Mouse (Mus musculus) hindbrain, embryonic 11.5 days (tissue): ENCODE results near the gene Eci1. TPM values are rescaled to one million over a fixed set of nuclear protein-coding genes. Genes with fewer than 3 reads are reported as not detected.

Source experiments
- ATAC-seq: fragments of 200-750 bp; cut with Nextera tagmentation; 2 replicates; pipeline ENCODE4 v1.8.0; 2017; ENCODE audit warnings: mild to moderate bottlenecking, moderate TSS enrichment, moderate library complexity; ENCODE audit not compliant: low FRiP score
- DNase-seq: peaks from one replicate; pipeline ENCODE4 v3.0.0-alpha.2; 2015; ENCODE audit warnings: low spot score
- H3K27ac ChIP-seq: fragments of 300-500 bp; sonication (generic); 2 replicates; pipeline ENCODE4 v1.5.1; 2014; ENCODE audit warnings: mild to moderate bottlenecking, low read depth, low read length
- H3K27me3 ChIP-seq: fragments of 300-500 bp; sonication (generic); 2 replicates; pipeline ENCODE4 v1.6.1; 2014; ENCODE audit warnings: mild to moderate bottlenecking, low read length, moderate library complexity, mixed read lengths; ENCODE audit not compliant: control insufficient read depth, insufficient read depth
- H3K36me3 ChIP-seq: fragments of 300-500 bp; sonication (generic); 2 replicates; pipeline ENCODE4 v1.6.1; 2014; ENCODE audit warnings: mild to moderate bottlenecking, low read length, moderate library complexity, mixed read lengths; ENCODE audit not compliant: control insufficient read depth, insufficient read depth
- H3K4me1 ChIP-seq: fragments of 300-500 bp; sonication (generic); replicated peaks from 2 replicates; pipeline ENCODE4 v1.6.1; 2014; ENCODE audit warnings: low read length, mixed read lengths; ENCODE audit not compliant: control insufficient read depth, insufficient read depth
- H3K4me2 ChIP-seq: fragments of 300-500 bp; sonication (generic); replicated peaks from 2 replicates; pipeline ENCODE4 v1.6.1; 2014; ENCODE audit warnings: mild to moderate bottlenecking, low read depth, low read length
- H3K4me3 ChIP-seq: fragments of 300-500 bp; sonication (generic); 2 replicates; pipeline ENCODE4 v1.5.1; 2014; ENCODE audit warnings: low read depth, low read length
- H3K9ac ChIP-seq: fragments of 300-500 bp; sonication (generic); 2 replicates; pipeline ENCODE4 v1.6.1; 2014; ENCODE audit warnings: low read depth, low read length
- H3K9me3 ChIP-seq: fragments of 300-500 bp; sonication (generic); 2 replicates; pipeline ENCODE4 v1.6.1; 2016; ENCODE audit warnings: low read length; ENCODE audit not compliant: control insufficient read depth
- WGBS: fragments of 180-500 bp; shearing (Covaris S2); extraction: QIAGEN DNeasy Blood & Tissue Kit; methylation state at CpG from one replicate; pipeline ENCODE4 v1.1.7; 2014; 5-methylcytosine and 5-hydroxymethylcytosine counted together
- polyA plus RNA-seq: library from polyadenylated mRNA; unstranded; fragments of >200 nt; fragmentation: Nextera tagmentation; extraction: Ambion mirVana; gene quantifications from 2 replicates; pipeline ENCODE4 v1.2.1, GENCODE M21; 2014

Gene Eci1
- polyA plus RNA-seq, result 63.9 and 69.8 TPM in 2 replicates

GRCm38 (mm10) chr17:24426471-24427169 is at the start of gene Eci1:
TSS of gene Eci1 (plus strand) at chr17:24426641.
- Histone ChIP-seq H3K4me1 (no peaks in the 10 kb centered on the region), H3K27me3 (no peaks in the 10 kb centered on the region), H3K9ac (peak within 1 kb of the TSS; percentile 80), H3K4me3 (peak within 1 kb of the TSS; percentile 60), H3K9me3 (no peaks in the 10 kb centered on the region), H3K36me3 (peaks cover 13% of the 10 kb centered on the region), H3K27ac (peak within 1 kb of the TSS; percentile 76), H3K4me2 (peak within 1 kb of the TSS; percentile 64)
- peak; percentile 98 for ATAC-seq
- WGBS, result under 1% methylated on average over 47 of the region's 48 CpGs
- peak; percentile 91 for DNase-seq

DNA sequence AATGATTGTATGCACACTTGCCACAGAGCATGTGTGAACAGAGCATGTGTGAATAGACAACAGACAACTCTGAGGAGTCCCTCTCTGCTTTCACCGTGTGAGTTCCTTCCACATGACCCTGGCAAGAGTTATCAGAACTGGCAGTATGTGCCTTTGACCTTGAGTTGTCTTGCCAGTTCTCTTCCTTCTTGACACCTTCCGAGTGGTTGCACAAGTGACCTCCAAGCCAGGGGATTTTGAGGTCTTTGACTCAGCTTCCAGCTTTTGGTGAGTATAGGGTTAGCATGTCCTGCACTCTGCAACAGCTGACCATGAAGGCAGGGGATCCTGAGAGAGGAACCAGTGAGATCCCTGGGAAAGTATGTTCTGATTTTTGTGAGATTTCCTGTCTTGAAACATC is 47.9 kb upstream of the Eci1 start:
- Histone ChIP-seq H3K27ac (no peak overlapping the region), H3K36me3 (no peaks in the 10 kb centered on the region)

GRCm38 (mm10) chr17:24383789-24384188 is 42.7 kb upstream of the Eci1 start:
- Histone ChIP-seq H3K27me3 (no peaks in the 10 kb centered on the region), H3K4me1 (no peaks in the 10 kb centered on the region), H3K36me3 (no peaks in the 10 kb centered on the region), H3K4me2 (no peak overlapping the region), H3K9ac (no peak overlapping the region), H3K27ac (no peak overlapping the region), H3K9me3 (no peaks in the 10 kb centered on the region), H3K4me3 (no peak overlapping the region)
- ATAC-seq (no peak), DNase-seq (no peak)
- WGBS, result 86% methylated on average over 8 of the region's 8 CpGs

More for the DNA sequence above, 47.9 kb upstream of the Eci1 start:
- Histone ChIP-seq H3K9ac (no peak overlapping the region), H3K4me3 (no peak overlapping the region), H3K4me2 (no peak overlapping the region), H3K9me3 (no peaks in the 10 kb centered on the region), H3K27me3 (no peaks in the 10 kb centered on the region), H3K4me1 (no peaks in the 10 kb centered on the region)
- 80% methylated on average over 2 of the region's 2 CpGs for WGBS
- DNase-seq (no peak), ATAC-seq (no peak)

DNA sequence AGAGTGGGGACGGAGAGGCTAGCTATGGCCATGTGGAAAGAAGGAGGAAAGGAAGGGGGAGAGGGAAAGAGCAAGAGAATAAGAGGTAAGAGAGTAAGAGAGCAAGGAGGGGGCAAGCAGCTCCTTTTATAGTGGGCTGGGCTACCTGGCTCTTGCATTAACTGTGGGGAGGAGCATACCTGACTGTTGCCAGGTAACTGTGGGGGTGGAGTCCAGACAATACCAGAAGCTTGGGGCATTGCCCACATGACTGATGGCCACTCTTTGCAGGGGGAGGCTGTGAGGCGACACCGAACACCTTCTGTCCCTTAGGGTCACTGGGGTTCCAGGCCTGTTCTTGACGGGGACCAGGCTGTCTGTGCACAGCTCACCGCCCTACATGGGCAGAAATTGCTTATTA is 37.7 kb upstream of the Eci1 start:
- no peaks in the 10 kb centered on the region for H3K27me3 ChIP-seq
- DNase-seq (no peak), ATAC-seq (no peak)
- 75% methylated on average over 5 of the region's 5 CpGs for WGBS
- no peaks in the 10 kb centered on the region for H3K36me3 ChIP-seq
- H3K9ac ChIP-seq, result no peak overlapping the region
- H3K4me1 ChIP-seq, result no peaks in the 10 kb centered on the region
- H3K4me3 ChIP-seq, result no peak overlapping the region
- H3K9me3 ChIP-seq, result no peaks in the 10 kb centered on the region
- no peak overlapping the region for H3K4me2 ChIP-seq
- no peak overlapping the region for H3K27ac ChIP-seq

DNA sequence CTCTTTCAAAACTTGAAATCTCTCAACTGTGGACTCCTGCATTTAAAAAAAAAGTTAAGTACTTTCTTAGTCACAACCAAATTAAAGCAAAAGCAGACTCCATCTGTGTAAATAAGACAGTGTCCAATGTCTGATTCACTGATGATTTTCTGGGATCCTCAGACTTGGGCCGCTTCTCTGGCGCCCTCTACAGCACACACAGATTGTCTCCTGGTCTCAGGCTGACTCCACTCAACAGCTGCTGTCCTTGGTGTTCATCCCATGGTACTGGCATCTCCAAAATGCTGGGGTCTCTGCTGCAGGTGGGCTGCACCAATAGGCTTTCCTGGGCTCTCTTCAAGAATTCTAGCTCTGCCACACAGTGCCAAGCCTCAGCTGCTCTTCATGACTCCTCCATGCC is 36.6 kb upstream of the Eci1 start:
- no peak overlapping the region for H3K4me3 ChIP-seq
- H3K36me3 ChIP-seq, result no peaks in the 10 kb centered on the region
- DNase-seq (peak; percentile 65), ATAC-seq (no peak)
- 4% methylated on average over 2 of the region's 2 CpGs for WGBS
- H3K4me1 ChIP-seq, result no peaks in the 10 kb centered on the region
- H3K4me2 ChIP-seq, result no peak overlapping the region
- no peaks in the 10 kb centered on the region for H3K9me3 ChIP-seq
- no peaks in the 10 kb centered on the region for H3K27me3 ChIP-seq
- H3K9ac ChIP-seq, result no peak overlapping the region
- H3K27ac ChIP-seq, result no peak overlapping the region

GRCm38 (mm10) chr17:24391149-24391548 is 35.3 kb upstream of the Eci1 start:
- DNase-seq, result peak; percentile 19
- Histone ChIP-seq H3K36me3 (no peaks in the 10 kb centered on the region), H3K4me1 (no peaks in the 10 kb centered on the region), H3K9me3 (no peaks in the 10 kb centered on the region), H3K4me2 (no peak overlapping the region), H3K27ac (no peak overlapping the region), H3K9ac (no peak overlapping the region), H3K4me3 (no peak overlapping the region), H3K27me3 (no peaks in the 10 kb centered on the region)
- 68% methylated on average over 8 of the region's 8 CpGs for WGBS
- ATAC-seq, result no peak

DNA sequence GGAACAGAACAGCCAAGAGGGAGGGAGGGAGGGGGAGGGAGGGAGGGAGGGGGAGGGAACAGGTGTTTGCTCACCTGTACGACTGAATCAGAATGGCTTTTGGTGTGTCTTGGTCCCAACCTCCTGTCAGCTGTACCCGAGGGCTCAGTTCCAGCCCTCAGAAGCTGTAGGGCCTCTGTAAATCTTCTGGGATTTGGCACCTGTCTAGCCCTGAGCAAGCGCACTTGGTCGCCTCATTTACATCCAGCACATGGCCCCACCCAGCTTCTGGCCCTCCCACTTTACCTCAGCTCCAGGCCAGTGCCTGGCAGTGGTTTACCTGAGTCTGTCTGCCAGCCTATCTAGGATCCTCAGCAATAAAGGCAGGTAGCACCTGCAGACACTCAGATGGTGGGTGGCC is 32.9 kb upstream of the Eci1 start:
- Histone ChIP-seq H3K4me1 (no peaks in the 10 kb centered on the region), H3K27me3 (no peaks in the 10 kb centered on the region), H3K9me3 (no peaks in the 10 kb centered on the region), H3K4me2 (no peak overlapping the region), H3K36me3 (0 out of 2 replicates have a peak, but pooled peaks cover 2% of the 10 kb centered on the region), H3K27ac (no peak overlapping the region), H3K9ac (no peak overlapping the region), H3K4me3 (no peak overlapping the region)
- ATAC-seq, result no peak
- 36% methylated on average over 4 of the region's 4 CpGs for WGBS
- no peak for DNase-seq

- H3K27me3 ChIP-seq, result no peaks in the 10 kb centered on the region
- H3K27ac ChIP-seq, result no peak overlapping the region
- ATAC-seq (no peak), DNase-seq (no peak)
- WGBS, result 86% methylated on average over 7 of the region's 7 CpGs
- H3K9me3 ChIP-seq, result no peaks in the 10 kb centered on the region
- 0 out of 2 replicates have a peak, but pooled peaks cover 2% of the 10 kb centered on the region for H3K36me3 ChIP-seq
- no peak overlapping the region for H3K4me3 ChIP-seq
- H3K4me2 ChIP-seq, result no peak overlapping the region
- no peaks in the 10 kb centered on the region for H3K4me1 ChIP-seq
- no peak overlapping the region for H3K9ac ChIP-seq
Observed at GRCm38 (mm10) chr17:24394456-24394855, 32.0 kb upstream of the Eci1 start.

DNA sequence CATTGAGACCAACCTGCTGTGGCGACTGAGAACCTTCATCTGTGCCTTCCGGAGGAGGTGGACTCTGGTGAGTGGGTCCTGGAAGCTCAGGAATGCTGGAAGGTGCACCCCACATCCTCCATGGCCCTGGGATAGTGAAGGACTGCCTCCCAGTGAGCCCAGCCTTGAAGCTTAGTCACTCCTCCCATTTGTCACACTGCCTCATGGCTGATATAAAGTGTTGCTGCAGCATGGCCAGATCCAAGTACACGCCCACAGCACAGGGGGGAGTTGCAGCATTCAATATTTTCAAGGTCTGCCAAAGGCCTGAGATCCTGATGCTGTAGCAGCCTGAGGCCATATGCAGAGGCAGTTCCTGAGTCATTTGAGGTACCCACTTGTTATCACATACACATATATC is 24.1 kb upstream of the Eci1 start:
- Histone ChIP-seq H3K9me3 (no peaks in the 10 kb centered on the region), H3K4me3 (no peak overlapping the region), H3K27me3 (no peaks in the 10 kb centered on the region), H3K4me1 (no peaks in the 10 kb centered on the region), H3K36me3 (no peaks in the 10 kb centered on the region), H3K27ac (no peak overlapping the region), H3K9ac (no peak overlapping the region), H3K4me2 (no peak overlapping the region)
- 70% methylated on average over 3 of the region's 3 CpGs for WGBS
- ATAC-seq (no peak), DNase-seq (no peak)
